Mouse (Mus musculus) C2C12 (cell line): ENCODE results near the gene Fads2. TPM values are rescaled to one million over a fixed set of nuclear protein-coding genes. Genes with fewer than 3 reads are reported as not detected.

Experiments
- H3K27me3 ChIP-seq: one replicate; pipeline ENCODE4 v1.6.1; 2011; ENCODE audit not compliant: control insufficient read depth, insufficient read depth, insufficient read length
- H3K36me3 ChIP-seq: one replicate; pipeline ENCODE4 v1.6.1; 2011; ENCODE audit not compliant: control insufficient read depth, insufficient read depth
- H3K4me3 ChIP-seq: one replicate; pipeline ENCODE4 v1.5.1; 2011; ENCODE audit warnings: mild to moderate bottlenecking, control low read depth; ENCODE audit not compliant: poor library complexity, insufficient read depth, severe bottlenecking
- H3K79me2 ChIP-seq: one replicate; pipeline ENCODE4 v1.6.1; 2011; ENCODE audit not compliant: control insufficient read depth, insufficient read depth
- H3K79me3 ChIP-seq: one replicate; pipeline ENCODE4 v1.6.1; 2011; ENCODE audit warnings: low read depth, control low read depth
- H3ac ChIP-seq: one replicate; pipeline ENCODE3; 2011; ENCODE audit warnings: low read depth; ENCODE audit not compliant: control insufficient read depth, insufficient read length
- CEBPB ChIP-seq: IDR thresholded peaks from one replicate; pipeline ENCODE4 v1.6.1; 2011; ENCODE audit warnings: low read depth, mild to moderate bottlenecking, control low read depth, moderate library complexity
- CTCF ChIP-seq: IDR thresholded peaks from one replicate; pipeline ENCODE4 v1.5.1; 2011; ENCODE audit not compliant: control insufficient read depth, insufficient read depth, insufficient read length
- FOSL1 ChIP-seq: IDR thresholded peaks from one replicate; pipeline ENCODE4 v1.8.0; 2011; ENCODE audit warnings: mild to moderate bottlenecking, low read length; ENCODE audit not compliant: poor library complexity, insufficient read depth, severe bottlenecking
- MAX ChIP-seq: IDR thresholded peaks from one replicate; pipeline ENCODE4 v1.6.1; 2011; ENCODE audit warnings: mild to moderate bottlenecking, control low read depth
- MYOD1 ChIP-seq: IDR thresholded peaks from one replicate; pipeline ENCODE4 v1.6.1; 2011; ENCODE audit warnings: low read depth; ENCODE audit not compliant: control insufficient read depth, insufficient read length
- MYOG ChIP-seq: IDR thresholded peaks from one replicate; pipeline ENCODE4 v1.6.1; 2011; ENCODE audit not compliant: control insufficient read depth, insufficient read length; ENCODE audit errors: extremely low read depth
- USF1 ChIP-seq: IDR thresholded peaks from one replicate; pipeline ENCODE4 v1.6.1; 2011; ENCODE audit warnings: low read depth, mild to moderate bottlenecking, control low read depth, moderate library complexity
- polyA plus RNA-seq: library from polyadenylated mRNA; unstranded; fragments of >200 nt; fragmentation: generic; extraction: Trizol; gene quantifications from one replicate; pipeline ENCODE4 v1.2.1, GENCODE M21; 2012; ENCODE audit warnings: missing spikeins

Fads2 gene
- polyA plus RNA-seq, 1 experiment, result 72.6 TPM

GRCm38 (mm10) chr19:10016151-10016550 lies 85.4 kb downstream of the Fads2 start:
- no peaks in the 10 kb centered on the region for H3K36me3 ChIP-seq
- no peaks in the 10 kb centered on the region for H3K27me3 ChIP-seq
- H3K4me3 ChIP-seq, result no peak overlapping the region
- TF ChIP-seq CEBPB, result no peak
- TF ChIP-seq MYOD1, result no peak
- TF ChIP-seq USF1, result no peak
- no peak for TF ChIP-seq MAX
- no peak for TF ChIP-seq FOSL1
- no peak for TF ChIP-seq MYOG
- TF ChIP-seq CTCF, result no peak
- no peaks in the 10 kb centered on the region for H3K79me2 ChIP-seq
- no peaks in the 10 kb centered on the region for H3K79me3 ChIP-seq
- H3ac ChIP-seq, result no peak overlapping the region

- Histone ChIP-seq H3K27me3 (no peaks in the 10 kb centered on the region), H3K36me3 (no peaks in the 10 kb centered on the region), H3ac (no peak overlapping the region), H3K79me3 (no peaks in the 10 kb centered on the region), H3K4me3 (no peak overlapping the region), H3K79me2 (no peaks in the 10 kb centered on the region)
- TF ChIP-seq MYOG, result no peak
- TF ChIP-seq CTCF, result no peak
- no peak for TF ChIP-seq MYOD1
- TF ChIP-seq USF1, result no peak
- no peak for TF ChIP-seq MAX
- TF ChIP-seq FOSL1, result no peak
- no peak for TF ChIP-seq CEBPB
Observed at GRCm38 (mm10) chr19:10015442-10015841, 86.1 kb downstream of the Fads2 start.

DNA sequence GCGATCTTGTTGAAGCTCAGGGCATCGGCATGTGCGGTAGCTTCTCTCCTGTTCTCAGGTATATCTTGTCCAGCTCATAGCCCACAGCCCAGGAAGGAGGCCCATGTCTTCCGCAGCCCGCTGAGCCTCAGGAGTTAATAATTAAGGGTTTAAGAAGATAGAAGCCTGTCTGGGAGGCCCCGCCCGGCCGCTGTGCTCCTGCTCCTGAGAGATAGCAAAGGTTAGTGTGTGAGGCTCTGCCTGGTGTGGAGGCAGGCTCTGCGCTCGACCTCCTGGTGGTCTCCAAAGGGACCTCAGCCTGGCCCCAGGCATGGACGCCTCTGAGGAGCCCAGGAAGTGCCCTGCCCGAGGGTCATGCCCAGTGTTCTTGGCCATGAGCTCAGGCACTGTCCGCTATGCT lies 86.7 kb downstream of the Fads2 start:
- TF ChIP-seq CEBPB, result no peak
- TF ChIP-seq CTCF, result no peak
- no peak for TF ChIP-seq USF1
- no peaks in the 10 kb centered on the region for H3K79me3 ChIP-seq
- H3K27me3 ChIP-seq, result no peaks in the 10 kb centered on the region
- H3ac ChIP-seq, result no peak overlapping the region
- H3K4me3 ChIP-seq, result no peak overlapping the region
- no peaks in the 10 kb centered on the region for H3K36me3 ChIP-seq
- H3K79me2 ChIP-seq, result no peaks in the 10 kb centered on the region

GRCm38 (mm10) chr19:10013913-10014312 lies 87.6 kb downstream of the Fads2 start:
- no peak overlapping the region for H3ac ChIP-seq
- H3K79me3 ChIP-seq, result no peaks in the 10 kb centered on the region
- H3K36me3 ChIP-seq, result no peaks in the 10 kb centered on the region
- no peak for TF ChIP-seq USF1
- no peak for TF ChIP-seq MYOG
- no peak for TF ChIP-seq CTCF
- TF ChIP-seq CEBPB, result no peak
- no peak for TF ChIP-seq MYOD1
- no peak for TF ChIP-seq MAX
- no peak for TF ChIP-seq FOSL1
- H3K27me3 ChIP-seq, result no peaks in the 10 kb centered on the region
- H3K4me3 ChIP-seq, result no peak overlapping the region
- no peaks in the 10 kb centered on the region for H3K79me2 ChIP-seq

DNA sequence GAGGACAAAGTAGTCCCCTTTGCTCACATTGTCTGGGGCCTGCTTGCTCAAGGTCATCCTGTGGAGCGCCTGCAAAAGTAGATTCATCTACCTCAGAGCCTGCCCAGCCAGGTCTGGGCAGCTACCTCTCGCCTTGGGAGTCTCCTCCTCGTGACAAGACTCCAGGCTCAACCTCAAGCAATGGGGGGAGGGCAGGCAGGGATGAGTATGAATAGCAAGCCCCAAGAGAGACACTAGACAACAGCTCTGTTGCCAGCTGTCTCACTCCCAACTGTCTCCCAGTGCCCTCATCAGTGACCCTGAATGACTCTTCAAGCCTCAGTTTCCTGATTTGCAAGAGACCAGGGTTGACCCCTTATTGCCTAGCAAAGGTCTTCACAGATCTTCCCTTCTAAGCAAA lies 88.2 kb downstream of the Fads2 start:
- Histone ChIP-seq H3K36me3 (no peaks in the 10 kb centered on the region), H3K79me3 (no peaks in the 10 kb centered on the region), H3K27me3 (no peaks in the 10 kb centered on the region), H3K79me2 (no peaks in the 10 kb centered on the region), H3ac (no peak overlapping the region), H3K4me3 (no peak overlapping the region)
- TF ChIP-seq MYOD1 (peak; percentile 55), CTCF (no peak), MAX (no peak), CEBPB (no peak), FOSL1 (no peak), USF1 (no peak), MYOG (no peak)

- no peaks in the 10 kb centered on the region for H3K36me3 ChIP-seq
- peak; percentile 60 for TF ChIP-seq MYOD1
- no peak for TF ChIP-seq CEBPB
- H3K79me2 ChIP-seq, result no peaks in the 10 kb centered on the region
- no peak overlapping the region for H3K4me3 ChIP-seq
- H3K79me3 ChIP-seq, result no peaks in the 10 kb centered on the region
- H3K27me3 ChIP-seq, result no peaks in the 10 kb centered on the region
- peak overlapping the region; percentile 43 for H3ac ChIP-seq
Observed at GRCm38 (mm10) chr19:10012827-10013278, 88.7 kb downstream of the Fads2 start.

Other genes with a start within 250 kb of the Fads2 start
- 89.6 TPM for gene Incenp, start 202.2 kb downstream of the Fads2 start, polyA plus RNA-seq
- 4,975 TPM for gene Fth1, start 121.1 kb downstream of the Fads2 start, polyA plus RNA-seq
- gene Best1, start 100.1 kb downstream of the Fads2 start, polyA plus RNA-seq, result 0.09 TPM
- gene Rab3il1, start 100.1 kb downstream of the Fads2 start, polyA plus RNA-seq, result 4.5 TPM
- 161 TPM for gene Fads3, start 60.2 kb downstream of the Fads2 start, polyA plus RNA-seq
- gene Fads1, start 81.1 kb upstream of the Fads2 start, polyA plus RNA-seq, result 62.3 TPM
- 339 TPM for gene Tmem258, start 102.3 kb upstream of the Fads2 start, polyA plus RNA-seq
- gene Fen1, start 102.4 kb upstream of the Fads2 start, polyA plus RNA-seq, result 83.7 TPM
- 0.21 TPM for gene Myrf, start 139.0 kb upstream of the Fads2 start, polyA plus RNA-seq
- 8.3 TPM for gene Dagla, start 203.1 kb upstream of the Fads2 start, polyA plus RNA-seq